Mouse (Mus musculus): ENCODE results near the gene Gm45717. TPM values are rescaled to one million over a fixed set of nuclear protein-coding genes. Genes with fewer than 3 reads are reported as not detected.
A peak's percentile ranks its signal among the peaks of the same experiment; 100 is the strongest.

Gene Gm45717
- polyA plus RNA-seq, 1 experiment, result not detected

GRCm38 (mm10) chr7:140949255-140949654, 6.5 kb downstream of the Gm45717 start:
- Histone ChIP-seq H3K4me3 (ENCODE audit: insufficient read depth, low read depth, low read length) (no peak overlapping the region), H3K4me1 (ENCODE audit: control insufficient read depth, insufficient read depth, low read length) (no peaks in the 10 kb centered on the region), H3K27ac (ENCODE audit: insufficient read depth, low read depth, low read length) (no peak overlapping the region)
- no peak for TF ChIP-seq POLR2A (IDR thresholded peaks at IDR 0.05; ENCODE audit: insufficient read depth, low read depth, low read length)
- no peak for TF ChIP-seq CTCF (IDR thresholded peaks at IDR 0.05; ENCODE audit: insufficient read depth, low read depth, low read length)
- 93% methylated on average over 6 of the region's 6 CpGs for WGBS

GRCm38 (mm10) chr7:140948161-140948560, 7.6 kb downstream of the Gm45717 start:
- H3K4me3 ChIP-seq (ENCODE audit: insufficient read depth, low read depth, low read length), result no peak overlapping the region
- H3K4me1 ChIP-seq (ENCODE audit: control insufficient read depth, insufficient read depth, low read length), result no peaks in the 10 kb centered on the region
- TF ChIP-seq CTCF (IDR thresholded peaks at IDR 0.05; ENCODE audit: insufficient read depth, low read depth, low read length), result no peak
- TF ChIP-seq POLR2A (IDR thresholded peaks at IDR 0.05; ENCODE audit: insufficient read depth, low read depth, low read length), result no peak
- WGBS, result 92% methylated on average over 8 of the region's 8 CpGs
- no peak overlapping the region for H3K27ac ChIP-seq (ENCODE audit: insufficient read depth, low read depth, low read length)

- TF ChIP-seq CTCF (IDR thresholded peaks at IDR 0.05; ENCODE audit: insufficient read depth, low read depth, low read length), result no peak
- no peak for TF ChIP-seq POLR2A (IDR thresholded peaks at IDR 0.05; ENCODE audit: insufficient read depth, low read depth, low read length)
- H3K4me3 ChIP-seq (ENCODE audit: insufficient read depth, low read depth, low read length), result no peak overlapping the region
- H3K4me1 ChIP-seq (ENCODE audit: control insufficient read depth, insufficient read depth, low read length), result peaks cover under 1% of the 10 kb centered on the region; the same call in 1 of the 2 replicates
- 87% methylated on average over 7 of the region's 7 CpGs for WGBS
- H3K27ac ChIP-seq (ENCODE audit: insufficient read depth, low read depth, low read length), result no peak overlapping the region
Observed at GRCm38 (mm10) chr7:140946980-140947379, 8.8 kb downstream of the Gm45717 start.

GRCm38 (mm10) chr7:140946311-140946710, 9.4 kb downstream of the Gm45717 start:
- no peak for TF ChIP-seq CTCF (IDR thresholded peaks at IDR 0.05; ENCODE audit: insufficient read depth, low read depth, low read length)
- no peak for TF ChIP-seq POLR2A (IDR thresholded peaks at IDR 0.05; ENCODE audit: insufficient read depth, low read depth, low read length)
- Histone ChIP-seq H3K4me1 (ENCODE audit: control insufficient read depth, insufficient read depth, low read length) (peaks cover 6% of the 10 kb centered on the region; the same call in 1 of the 2 replicates), H3K4me3 (ENCODE audit: insufficient read depth, low read depth, low read length) (no peak overlapping the region), H3K27ac (ENCODE audit: insufficient read depth, low read depth, low read length) (no peak overlapping the region)
- WGBS, result 96% methylated on average over 10 of the region's 10 CpGs

- Histone ChIP-seq H3K4me3 (ENCODE audit: insufficient read depth, low read depth, low read length) (no peak overlapping the region), H3K27ac (ENCODE audit: insufficient read depth, low read depth, low read length) (no peak overlapping the region), H3K4me1 (ENCODE audit: control insufficient read depth, insufficient read depth, low read length) (peaks cover 6% of the 10 kb centered on the region; the same call in 1 of the 2 replicates)
- WGBS, result 97% methylated on average over 5 of the region's 5 CpGs
- TF ChIP-seq CTCF (IDR thresholded peaks at IDR 0.05; ENCODE audit: insufficient read depth, low read depth, low read length) (no peak), POLR2A (IDR thresholded peaks at IDR 0.05; ENCODE audit: insufficient read depth, low read depth, low read length) (no peak)
Observed at GRCm38 (mm10) chr7:140945247-140945646, 10.5 kb downstream of the Gm45717 start.

GRCm38 (mm10) chr7:140944236-140944635, 11.5 kb downstream of the Gm45717 start:
- 88% methylated on average over 7 of the region's 7 CpGs for WGBS
- Histone ChIP-seq H3K4me3 (ENCODE audit: insufficient read depth, low read depth, low read length) (no peak overlapping the region), H3K27ac (ENCODE audit: insufficient read depth, low read depth, low read length) (no peak overlapping the region), H3K4me1 (ENCODE audit: control insufficient read depth, insufficient read depth, low read length) (peaks cover 6% of the 10 kb centered on the region; the same call in 1 of the 2 replicates)
- no peak for TF ChIP-seq POLR2A (IDR thresholded peaks at IDR 0.05; ENCODE audit: insufficient read depth, low read depth, low read length)
- TF ChIP-seq CTCF (IDR thresholded peaks at IDR 0.05; ENCODE audit: insufficient read depth, low read depth, low read length), result no peak

GRCm38 (mm10) chr7:140943356-140943755, 12.4 kb downstream of the Gm45717 start:
- no peak overlapping the region for H3K4me3 ChIP-seq (ENCODE audit: insufficient read depth, low read depth, low read length)
- TF ChIP-seq CTCF (IDR thresholded peaks at IDR 0.05; ENCODE audit: insufficient read depth, low read depth, low read length) (no peak), POLR2A (IDR thresholded peaks at IDR 0.05; ENCODE audit: insufficient read depth, low read depth, low read length) (no peak)
- peaks cover 6% of the 10 kb centered on the region; the same call in 1 of the 2 replicates for H3K4me1 ChIP-seq (ENCODE audit: control insufficient read depth, insufficient read depth, low read length)
- H3K27ac ChIP-seq (ENCODE audit: insufficient read depth, low read depth, low read length), result no peak overlapping the region
- 85% methylated on average over 4 of the region's 4 CpGs for WGBS

GRCm38 (mm10) chr7:140942811-140943210, 12.9 kb downstream of the Gm45717 start:
- TF ChIP-seq POLR2A (IDR thresholded peaks at IDR 0.05; ENCODE audit: insufficient read depth, low read depth, low read length) (no peak), CTCF (IDR thresholded peaks at IDR 0.05; ENCODE audit: insufficient read depth, low read depth, low read length) (no peak)
- H3K27ac ChIP-seq (ENCODE audit: insufficient read depth, low read depth, low read length), result no peak overlapping the region
- no peak overlapping the region for H3K4me3 ChIP-seq (ENCODE audit: insufficient read depth, low read depth, low read length)
- peaks cover 6% of the 10 kb centered on the region; the same call in 1 of the 2 replicates for H3K4me1 ChIP-seq (ENCODE audit: control insufficient read depth, insufficient read depth, low read length)
- WGBS, result 95% methylated on average over 10 of the region's 10 CpGs

- Histone ChIP-seq H3K27ac (ENCODE audit: insufficient read depth, low read depth, low read length) (no peak overlapping the region), H3K4me3 (ENCODE audit: insufficient read depth, low read depth, low read length) (peak overlapping the region; percentile 51), H3K4me1 (ENCODE audit: control insufficient read depth, insufficient read depth, low read length) (peaks cover 6% of the 10 kb centered on the region; the same call in 1 of the 2 replicates)
- TF ChIP-seq CTCF (IDR thresholded peaks at IDR 0.05; ENCODE audit: insufficient read depth, low read depth, low read length) (no peak), POLR2A (IDR thresholded peaks at IDR 0.05; ENCODE audit: insufficient read depth, low read depth, low read length) (no peak)
- whole genome bisulfite sequencing, result 62% methylated on average over 9 of the region's 9 CpGs
Observed at GRCm38 (mm10) chr7:140942341-140942740, 13.4 kb downstream of the Gm45717 start.

Data from olfactory bulb, adult 2 months (tissue).